Mouse (Mus musculus): ENCODE results near the gene Gm38394.

DNA sequence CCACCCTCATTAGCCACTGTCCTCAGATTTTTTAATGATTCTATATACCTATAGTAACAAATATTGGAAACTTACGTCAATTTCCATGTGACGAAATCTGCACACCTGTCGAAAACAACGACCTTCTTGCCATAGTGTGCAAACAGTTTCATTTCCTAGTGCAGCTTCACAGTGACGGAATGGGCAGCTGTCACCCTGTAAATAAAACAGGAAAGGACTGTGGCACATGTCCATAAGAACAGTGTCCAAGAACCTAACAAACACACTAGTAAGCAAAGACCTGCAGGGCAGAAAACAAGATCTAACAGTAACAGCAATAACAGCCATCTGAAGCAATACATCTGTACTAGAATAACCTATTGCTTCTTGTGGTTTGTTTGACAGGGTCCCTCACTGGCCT is 15.5 kb downstream of the Gm38394 start:
- no peak for TF ChIP-seq CTCF (IDR thresholded peaks at IDR 0.05; ENCODE audit: control insufficient read depth, insufficient read depth, low read length)
- TF ChIP-seq POLR2A (IDR thresholded peaks at IDR 0.05; ENCODE audit: borderline replicate concordance, control insufficient read depth, low read depth, low read length) = no peak

Measured in bone marrow, adult 2 months (tissue).